Mouse (Mus musculus): ENCODE results near the gene Prpf31. TPM values are rescaled to one million over a fixed set of nuclear protein-coding genes. Genes with fewer than 3 reads are reported as not detected.

The Prpf31 gene
- total and polyA plus RNA-seq, 2 experiments from 2014 or later: 41.5 to 47.9 TPM

DNA sequence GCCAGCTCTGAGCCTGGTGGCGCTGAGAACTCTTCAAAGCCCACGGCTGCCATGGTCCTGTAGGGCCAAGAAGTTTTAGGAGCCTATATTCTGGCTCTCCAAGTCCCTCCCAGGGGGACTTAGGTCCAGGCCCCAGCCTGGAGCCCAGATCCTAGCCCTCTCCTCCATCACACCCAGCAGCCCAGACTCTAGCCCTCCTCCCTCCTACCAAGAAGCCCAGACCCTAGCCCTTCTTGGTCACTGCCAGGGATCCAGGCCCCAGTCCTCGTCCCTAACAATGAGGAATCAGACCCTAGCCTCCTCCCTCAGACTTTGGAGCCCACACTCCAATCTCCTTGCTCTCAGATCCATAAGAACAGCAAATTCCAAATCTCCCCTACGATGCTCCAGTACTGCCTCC is 755 bp upstream of the Prpf31 start:
- Histone ChIP-seq H3K4me2 (ENCODE audit: low read depth, low read length) (peak overlapping the region; percentile 79), H3K9ac (replicated peaks; ENCODE audit: low read depth, low read length) (peak overlapping the region; percentile 85), H3K4me3 (ENCODE audit: low read depth, low read length) (peak overlapping the region; percentile 84), H3K27ac (ENCODE audit: low read depth) (peak overlapping the region; percentile 95), H3K4me1 (ENCODE audit: control insufficient read depth, insufficient read depth) (peaks cover 13% of the 10 kb centered on the region), H3K9me3 (replicated peaks; ENCODE audit: control insufficient read depth, low read length) (no peaks in the 10 kb centered on the region), H3K27me3 (ENCODE audit: control insufficient read depth, insufficient read depth, low read length) (no peaks in the 10 kb centered on the region), H3K36me3 (replicated peaks; ENCODE audit: control insufficient read depth, insufficient read depth, low read length) (peaks cover 22% of the 10 kb centered on the region)
- TF ChIP-seq EP300 (IDR thresholded peaks at IDR 0.05; ENCODE audit: low read depth) (no peak), CTCF (IDR thresholded peaks at IDR 0.05; ENCODE audit: low read depth) (no peak)
- 0 out of 2 replicates have a peak, but pooled peaks have one; percentile 12 for ATAC-seq (ENCODE audit: insufficient read depth, low read depth)
- no peak for DNase-seq (ENCODE audit: low spot score)
- 28% methylated on average over 4 of the region's 4 CpGs for WGBS

DNA sequence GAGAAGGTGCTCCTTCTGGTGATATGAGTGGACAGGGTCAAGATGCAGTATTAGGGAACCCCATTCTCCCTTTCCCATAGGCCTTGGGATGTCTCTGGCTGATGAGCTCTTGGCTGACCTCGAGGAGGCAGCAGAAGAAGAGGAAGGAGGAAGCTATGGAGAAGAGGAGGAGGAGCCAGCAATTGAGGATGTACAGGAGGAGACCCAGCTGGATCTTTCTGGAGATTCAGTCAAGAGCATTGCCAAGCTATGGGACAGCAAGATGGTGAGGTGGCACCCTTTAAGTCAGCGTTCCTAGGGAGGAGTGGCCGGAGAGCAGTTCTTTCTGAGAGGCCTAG is 662 bp downstream of the Prpf31 start:
- TF ChIP-seq EP300 (IDR thresholded peaks at IDR 0.05; ENCODE audit: low read depth) (no peak), CTCF (IDR thresholded peaks at IDR 0.05; ENCODE audit: low read depth) (no peak)
- Histone ChIP-seq H3K4me3 (ENCODE audit: low read depth, low read length) (peak overlapping the region; percentile 84), H3K9ac (replicated peaks; ENCODE audit: low read depth, low read length) (peak overlapping the region; percentile 85; the same call in 1 of the 2 replicates), H3K4me1 (ENCODE audit: control insufficient read depth, insufficient read depth) (peaks cover 13% of the 10 kb centered on the region), H3K27me3 (ENCODE audit: control insufficient read depth, insufficient read depth, low read length) (no peaks in the 10 kb centered on the region), H3K4me2 (ENCODE audit: low read depth, low read length) (peak overlapping the region; percentile 79), H3K27ac (ENCODE audit: low read depth) (no peak overlapping the region), H3K9me3 (replicated peaks; ENCODE audit: control insufficient read depth, low read length) (no peaks in the 10 kb centered on the region), H3K36me3 (replicated peaks; ENCODE audit: control insufficient read depth, insufficient read depth, low read length) (peaks cover 21% of the 10 kb centered on the region)
- DNase-seq (ENCODE audit: low spot score): no peak
- WGBS: 55% methylated on average over 3 of the region's 3 CpGs
- no peak for ATAC-seq (ENCODE audit: insufficient read depth, low read depth)

DNA sequence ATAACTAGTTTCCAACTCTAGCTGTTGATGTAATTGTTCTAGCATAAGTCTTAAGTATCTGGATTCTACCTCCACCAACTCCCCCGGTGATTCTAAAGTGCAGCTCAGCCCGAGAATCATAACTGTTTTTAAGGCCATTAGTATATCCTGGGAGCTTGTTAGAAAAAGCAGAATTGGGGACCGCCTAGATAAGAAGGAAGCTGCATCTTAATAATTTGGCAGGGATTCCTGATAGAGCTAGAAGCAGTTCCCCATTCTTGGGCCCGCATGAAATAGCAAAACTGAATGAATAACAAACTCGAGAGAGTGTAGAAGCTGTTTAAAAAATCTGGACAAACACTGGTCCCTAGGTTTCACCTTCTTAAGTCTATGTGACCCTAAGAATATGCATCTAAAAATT is 13.6 kb downstream of the Prpf31 start:
- H3K9ac ChIP-seq (replicated peaks; ENCODE audit: low read depth, low read length): no peak overlapping the region
- no peak overlapping the region for H3K4me2 ChIP-seq (ENCODE audit: low read depth, low read length)
- no peak overlapping the region for H3K27ac ChIP-seq (ENCODE audit: low read depth)
- 50% methylated on average over 5 of the region's 5 CpGs for WGBS
- TF ChIP-seq EP300 (IDR thresholded peaks at IDR 0.05; ENCODE audit: low read depth) (no peak), CTCF (IDR thresholded peaks at IDR 0.05; ENCODE audit: low read depth) (no peak)
- H3K36me3 ChIP-seq (replicated peaks; ENCODE audit: control insufficient read depth, insufficient read depth, low read length): peaks cover 31% of the 10 kb centered on the region
- H3K27me3 ChIP-seq (ENCODE audit: control insufficient read depth, insufficient read depth, low read length): no peaks in the 10 kb centered on the region
- H3K9me3 ChIP-seq (replicated peaks; ENCODE audit: control insufficient read depth, low read length): no peaks in the 10 kb centered on the region
- no peak for DNase-seq (ENCODE audit: low spot score)
- H3K4me3 ChIP-seq (ENCODE audit: low read depth, low read length): no peak overlapping the region
- peaks cover 19% of the 10 kb centered on the region for H3K4me1 ChIP-seq (ENCODE audit: control insufficient read depth, insufficient read depth)
- ATAC-seq (ENCODE audit: insufficient read depth, low read depth): no peak

DNA sequence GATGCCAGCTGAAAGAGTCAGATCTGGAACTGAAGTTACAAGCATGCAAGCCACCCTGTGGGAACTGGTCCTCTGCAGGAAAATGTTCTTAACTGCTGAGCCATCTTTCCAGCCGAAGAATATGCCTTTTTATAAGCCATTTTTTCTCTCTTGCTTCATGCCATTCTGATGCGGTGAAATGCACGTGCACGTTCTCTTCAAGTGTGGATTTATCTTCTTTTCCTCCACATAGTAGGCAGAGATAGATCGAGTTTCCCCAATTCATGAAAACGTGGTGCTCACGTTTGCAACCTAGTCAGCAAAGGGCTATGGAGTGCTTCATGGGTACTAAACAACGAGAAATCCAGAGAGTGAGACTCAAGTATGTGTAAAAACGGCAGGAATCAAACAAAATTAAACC is 14.1 kb downstream of the Prpf31 start:
- H3K4me1 ChIP-seq (ENCODE audit: control insufficient read depth, insufficient read depth): peaks cover 23% of the 10 kb centered on the region
- TF ChIP-seq EP300 (IDR thresholded peaks at IDR 0.05; ENCODE audit: low read depth): no peak
- H3K9ac ChIP-seq (replicated peaks; ENCODE audit: low read depth, low read length): no peak overlapping the region
- no peak overlapping the region for H3K27ac ChIP-seq (ENCODE audit: low read depth)
- H3K4me3 ChIP-seq (ENCODE audit: low read depth, low read length): peak overlapping the region; percentile 40; the same call in 1 of the 2 replicates
- H3K4me2 ChIP-seq (ENCODE audit: low read depth, low read length): peak overlapping the region; percentile 51
- ATAC-seq (ENCODE audit: insufficient read depth, low read depth) (no peak), DNase-seq (ENCODE audit: low spot score) (no peak)
- H3K36me3 ChIP-seq (replicated peaks; ENCODE audit: control insufficient read depth, insufficient read depth, low read length): peaks cover 27% of the 10 kb centered on the region
- 25% methylated on average over 9 of the region's 9 CpGs for WGBS
- no peaks in the 10 kb centered on the region for H3K9me3 ChIP-seq (replicated peaks; ENCODE audit: control insufficient read depth, low read length)
- H3K27me3 ChIP-seq (ENCODE audit: control insufficient read depth, insufficient read depth, low read length): no peaks in the 10 kb centered on the region

DNA sequence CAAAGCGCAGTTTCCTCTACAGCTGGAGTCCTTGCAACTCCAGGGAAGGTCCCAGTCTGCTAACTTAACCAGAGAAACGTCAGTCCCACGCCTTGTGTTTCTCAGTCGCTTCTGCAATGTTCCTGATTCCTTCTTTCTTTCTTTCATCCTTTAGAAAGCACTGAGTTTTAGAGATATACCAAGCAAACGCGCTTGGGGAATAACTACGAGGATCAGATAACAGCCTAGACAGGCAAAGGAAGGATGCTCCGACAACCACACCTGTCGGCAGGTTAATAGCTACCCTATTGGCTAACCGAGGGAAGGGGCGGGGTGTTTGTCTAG is 14.5 kb downstream of the Prpf31 start:
- WGBS: 2% methylated on average over 11 of the region's 11 CpGs
- Histone ChIP-seq H3K4me2 (ENCODE audit: low read depth, low read length) (peak overlapping the region; percentile 51), H3K9me3 (replicated peaks; ENCODE audit: control insufficient read depth, low read length) (no peaks in the 10 kb centered on the region), H3K27ac (ENCODE audit: low read depth) (peak overlapping the region; percentile 44; the same call in 1 of the 2 replicates), H3K4me3 (ENCODE audit: low read depth, low read length) (peak overlapping the region; percentile 40), H3K27me3 (ENCODE audit: control insufficient read depth, insufficient read depth, low read length) (no peaks in the 10 kb centered on the region), H3K9ac (replicated peaks; ENCODE audit: low read depth, low read length) (no peak overlapping the region), H3K4me1 (ENCODE audit: control insufficient read depth, insufficient read depth) (peaks cover 23% of the 10 kb centered on the region), H3K36me3 (replicated peaks; ENCODE audit: control insufficient read depth, insufficient read depth, low read length) (peaks cover 22% of the 10 kb centered on the region)
- DNase-seq (ENCODE audit: low spot score) (no peak), ATAC-seq (ENCODE audit: insufficient read depth, low read depth) (no peak)
- no peak for TF ChIP-seq CTCF (IDR thresholded peaks at IDR 0.05; ENCODE audit: low read depth)
- TF ChIP-seq EP300 (IDR thresholded peaks at IDR 0.05; ENCODE audit: low read depth): no peak

DNA sequence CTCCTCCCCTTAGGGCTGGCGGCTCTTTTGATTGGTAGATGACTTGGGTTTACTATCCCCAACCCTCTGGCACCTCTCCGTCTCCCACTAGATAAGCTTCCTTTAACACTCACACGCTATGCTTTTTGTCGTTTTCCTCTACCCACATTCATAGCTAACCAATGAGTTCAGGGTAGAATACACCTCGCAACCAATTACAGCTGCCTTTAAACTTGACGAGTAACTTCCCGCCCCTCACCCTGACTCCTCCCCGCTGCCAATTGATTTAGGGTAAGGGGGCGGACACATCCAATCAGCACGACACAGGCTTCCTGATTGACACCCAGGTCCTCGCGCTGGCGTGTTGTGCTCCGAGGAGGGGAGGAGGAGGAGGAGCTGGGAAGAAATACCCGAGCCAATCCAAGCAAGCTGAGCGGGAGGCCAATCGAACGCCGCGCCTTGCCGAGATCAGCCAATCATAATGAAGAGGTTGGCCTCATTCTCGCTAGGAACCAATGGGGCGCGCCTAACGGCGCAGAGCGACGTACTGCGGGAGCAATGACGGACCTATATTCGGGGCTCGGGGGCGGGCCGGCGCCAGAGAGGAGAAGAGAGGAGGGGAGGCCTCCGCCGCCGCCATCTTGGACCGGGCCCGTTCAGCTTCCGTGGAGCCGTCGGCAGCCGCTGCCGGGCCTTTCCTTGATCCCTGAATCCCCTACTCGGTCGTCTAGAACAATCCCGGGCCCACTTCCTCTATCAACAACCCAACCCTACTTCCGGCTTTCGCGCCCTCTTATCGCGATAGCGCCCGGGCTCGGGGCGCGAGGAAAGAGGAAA is 15.1 kb downstream of the Prpf31 start, which contains the start of gene Cnot3:
Cnot3 (plus strand) TSS at position 597 of the 816 bp plus-strand sequence.
- TF ChIP-seq CTCF (IDR thresholded peaks at IDR 0.05; ENCODE audit: low read depth): no peak
- TF ChIP-seq EP300 (IDR thresholded peaks at IDR 0.05; ENCODE audit: low read depth): peak; percentile 95
- WGBS: under 1% methylated on average over 56 of the region's 58 CpGs

More for the DNA sequence above, 15.1 kb downstream of the Prpf31 start, which contains the start of gene Cnot3:
- H3K9me3 ChIP-seq (replicated peaks; ENCODE audit: control insufficient read depth, low read length): no peaks in the 10 kb centered on the region
- peaks cover 16% of the 10 kb centered on the region for H3K36me3 ChIP-seq (replicated peaks; ENCODE audit: control insufficient read depth, insufficient read depth, low read length)
- H3K9ac ChIP-seq (replicated peaks; ENCODE audit: low read depth, low read length): peak within 1 kb of the TSS; percentile 95
- peaks cover 23% of the 10 kb centered on the region for H3K4me1 ChIP-seq (ENCODE audit: control insufficient read depth, insufficient read depth)
- peak within 1 kb of the TSS; percentile 95 for H3K4me3 ChIP-seq (ENCODE audit: low read depth, low read length)
- DNase-seq (ENCODE audit: low spot score): peak; percentile 100
- H3K27ac ChIP-seq (ENCODE audit: low read depth): peak within 1 kb of the TSS; percentile 99
- peak within 1 kb of the TSS; percentile 79 for H3K4me2 ChIP-seq (ENCODE audit: low read depth, low read length)
- H3K27me3 ChIP-seq (ENCODE audit: control insufficient read depth, insufficient read depth, low read length): no peaks in the 10 kb centered on the region
- ATAC-seq (ENCODE audit: insufficient read depth, low read depth): peak; percentile 97

All from heart, postnatal 0 days (tissue).